Mouse (Mus musculus) embryo, embryonic 10 days (tissue): ENCODE measurements around the gene Cipc.

Experiments
- DNase-seq: peaks from one replicate; pipeline ENCODE4 v3.0.0-alpha.2; 2015; ENCODE audit warnings: low spot score

Cipc gene

GRCm38 (mm10) chr12:86946862-86947574, at the start of gene Cipc:
Gene Cipc (plus strand): TSS chr12:86947043.
- peak; percentile 100 for DNase-seq

- DNase-seq: no peak
Observed at GRCm38 (mm10) chr12:86897769-86898273, 49.0 kb upstream of the Cipc start.

- no peak for DNase-seq
Observed at GRCm38 (mm10) chr12:86898448-86898847, 48.4 kb upstream of the Cipc start.

GRCm38 (mm10) chr12:86899461-86900179, 47.2 kb upstream of the Cipc start:
- peak; percentile 63 for DNase-seq

GRCm38 (mm10) chr12:86903828-86904806, 42.7 kb upstream of the Cipc start:
- DNase-seq: no peak

DNA sequence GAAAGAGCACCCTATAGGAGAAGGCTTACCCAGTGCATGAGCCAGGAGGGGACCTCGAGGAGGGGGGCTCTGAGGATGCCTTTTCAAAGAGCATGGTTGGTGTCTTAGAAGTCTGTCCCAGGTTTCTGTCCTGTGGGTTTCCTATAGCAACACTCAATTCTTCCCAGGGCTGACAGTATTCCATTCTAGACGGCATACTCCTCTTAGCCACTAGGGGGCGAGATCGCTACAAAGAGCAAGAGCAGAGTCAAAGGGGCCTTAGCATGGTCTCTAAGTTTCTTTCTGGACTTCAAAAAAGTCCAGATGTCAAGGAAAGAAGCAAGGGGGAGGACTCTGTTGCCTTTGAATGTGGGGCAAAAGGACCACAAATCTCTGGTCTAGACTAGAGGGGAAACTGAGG, 41.6 kb upstream of the Cipc start:
- DNase-seq: peak; percentile 73

GRCm38 (mm10) chr12:86905876-86906275, 41.0 kb upstream of the Cipc start:
- no peak for DNase-seq

GRCm38 (mm10) chr12:86906395-86906794, 40.4 kb upstream of the Cipc start:
- peak; percentile 94 for DNase-seq

DNA sequence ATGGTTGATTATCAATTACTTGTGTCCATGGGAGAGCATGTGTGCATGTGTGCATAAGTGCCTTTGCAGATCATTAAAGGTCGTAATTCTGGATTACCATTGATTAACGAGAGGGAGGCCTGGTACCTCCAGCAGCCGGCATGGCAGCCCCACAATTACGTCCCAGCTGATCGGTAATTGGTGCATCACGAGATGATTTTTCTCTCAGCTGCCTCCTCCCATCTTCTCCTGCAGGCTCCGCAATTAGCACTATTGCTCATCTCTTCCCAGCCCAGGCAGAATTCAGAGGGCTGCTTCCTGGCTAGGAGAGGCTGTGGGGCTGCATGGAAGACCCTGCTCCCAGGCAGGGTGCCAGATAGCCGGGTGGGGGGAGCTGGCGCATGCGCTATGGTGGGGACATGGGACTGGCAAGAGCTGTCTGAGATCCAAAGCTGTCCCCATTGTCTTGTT, 35.3 kb upstream of the Cipc start:
- DNase-seq: no peak

DNA sequence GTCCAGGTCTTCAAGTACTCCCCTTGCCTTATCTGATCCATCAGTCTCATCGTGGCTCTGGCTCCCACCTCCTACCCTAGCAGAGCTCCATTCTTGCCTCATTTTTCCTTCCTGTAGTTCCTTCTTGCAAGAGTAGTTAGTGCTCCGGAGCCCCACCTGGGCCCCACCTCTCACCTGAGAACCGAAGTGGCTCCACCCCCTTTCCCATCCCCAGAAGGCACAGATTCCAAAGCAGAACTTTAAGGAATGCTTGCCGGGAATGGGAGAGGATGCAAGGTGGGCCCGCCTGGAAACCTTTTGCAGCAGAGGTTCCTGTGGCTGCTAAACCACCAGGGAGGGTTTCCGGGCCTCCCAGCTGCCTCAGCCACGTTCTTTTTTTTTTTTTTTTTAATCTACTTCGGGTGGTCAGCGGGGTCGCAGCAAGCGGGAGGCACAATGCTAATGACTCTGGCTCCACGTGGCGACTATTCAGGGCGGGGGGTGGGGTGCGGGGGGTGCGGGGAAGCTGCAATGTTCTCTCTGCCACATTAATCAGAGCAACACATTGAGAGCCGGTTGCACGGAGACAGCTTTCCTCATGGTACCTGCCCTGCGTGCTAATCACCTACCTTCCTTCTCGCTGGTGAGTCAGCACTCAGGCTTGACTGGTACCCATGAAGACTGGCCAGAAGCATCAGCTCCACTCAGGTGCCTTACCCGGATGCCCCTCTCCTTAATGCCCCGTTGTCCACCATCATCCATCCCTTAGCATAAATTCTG, 34.3 kb upstream of the Cipc start:
- DNase-seq: no peak

- DNase-seq: no peak
Observed at GRCm38 (mm10) chr12:86914351-86914750, 32.5 kb upstream of the Cipc start.

DNA sequence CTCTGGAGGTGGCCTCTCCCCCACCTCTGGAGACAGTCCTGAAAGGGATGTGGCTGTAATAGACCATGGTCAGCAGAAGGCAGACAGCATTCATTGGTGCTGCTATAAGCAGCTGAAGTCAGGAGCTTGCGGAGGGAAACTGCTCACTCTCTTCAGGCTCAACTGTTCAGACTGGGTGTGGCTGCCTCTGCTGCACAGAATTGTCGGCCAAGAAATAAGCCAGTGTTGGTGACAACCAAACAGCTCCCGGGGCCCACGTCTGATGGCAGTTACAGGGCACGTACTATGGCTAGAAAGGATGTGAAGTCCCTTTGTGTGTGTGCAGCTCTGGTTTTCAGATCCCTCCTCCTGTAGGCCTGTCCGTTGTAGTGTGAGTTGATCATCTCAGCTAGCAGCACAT, 32.1 kb upstream of the Cipc start:
- DNase-seq: no peak

DNA sequence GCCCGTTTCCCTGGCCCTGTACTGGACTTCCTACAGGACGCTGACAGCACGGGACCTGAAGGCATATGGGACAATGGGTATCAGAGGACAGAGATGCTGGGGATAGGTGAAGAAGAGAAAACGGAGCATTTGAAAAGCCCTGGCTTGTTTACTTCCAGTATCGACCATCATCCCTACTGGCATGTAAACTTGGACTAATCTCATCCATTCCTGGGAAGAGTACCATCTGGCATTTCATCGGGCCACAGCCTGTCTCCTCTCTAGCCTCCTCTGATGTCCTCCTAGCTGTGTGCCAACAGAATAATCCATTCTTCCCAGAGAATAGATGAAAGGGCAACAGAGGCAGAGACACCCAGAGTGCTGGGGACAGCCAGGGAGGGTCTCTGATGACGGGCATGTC, 31.2 kb upstream of the Cipc start:
- no peak for DNase-seq

DNA sequence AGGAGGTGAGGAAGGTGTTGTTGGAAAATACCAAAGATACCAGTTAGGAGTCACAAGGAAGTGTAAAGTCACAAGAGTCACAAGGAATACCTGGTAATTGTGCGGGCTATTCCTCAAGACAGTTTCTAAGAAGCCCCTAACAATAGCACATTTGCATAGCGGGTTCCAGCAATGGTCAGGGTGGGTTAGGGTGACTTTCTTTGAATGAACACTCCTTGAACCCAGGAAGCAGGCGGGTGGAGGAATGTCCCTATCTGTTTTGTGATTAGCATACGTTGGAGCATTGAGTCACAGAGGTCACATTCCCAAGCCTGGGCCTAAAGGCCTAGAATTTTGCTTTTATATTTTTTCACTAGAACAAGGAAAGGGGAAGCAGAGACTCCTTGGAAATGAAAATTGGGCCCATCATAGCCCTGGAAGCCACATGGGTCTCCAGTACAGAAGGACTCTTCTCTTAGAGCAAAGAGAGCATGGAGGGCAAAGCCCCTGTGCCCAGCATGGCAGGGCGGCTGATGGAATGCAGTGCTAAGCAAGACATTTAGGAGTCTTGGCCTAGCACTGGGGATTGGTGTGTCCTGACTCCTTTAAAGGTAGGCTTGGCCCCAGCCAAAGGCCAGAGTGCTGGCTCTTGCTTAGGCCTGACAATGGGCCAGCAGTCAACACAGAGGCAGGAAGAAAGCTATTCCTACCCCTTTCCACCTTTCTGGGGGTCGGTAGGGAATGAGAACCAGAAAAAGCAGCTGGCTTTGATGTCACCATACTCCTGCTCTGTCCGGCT, 29.9 kb upstream of the Cipc start:
- no peak for DNase-seq

DNA sequence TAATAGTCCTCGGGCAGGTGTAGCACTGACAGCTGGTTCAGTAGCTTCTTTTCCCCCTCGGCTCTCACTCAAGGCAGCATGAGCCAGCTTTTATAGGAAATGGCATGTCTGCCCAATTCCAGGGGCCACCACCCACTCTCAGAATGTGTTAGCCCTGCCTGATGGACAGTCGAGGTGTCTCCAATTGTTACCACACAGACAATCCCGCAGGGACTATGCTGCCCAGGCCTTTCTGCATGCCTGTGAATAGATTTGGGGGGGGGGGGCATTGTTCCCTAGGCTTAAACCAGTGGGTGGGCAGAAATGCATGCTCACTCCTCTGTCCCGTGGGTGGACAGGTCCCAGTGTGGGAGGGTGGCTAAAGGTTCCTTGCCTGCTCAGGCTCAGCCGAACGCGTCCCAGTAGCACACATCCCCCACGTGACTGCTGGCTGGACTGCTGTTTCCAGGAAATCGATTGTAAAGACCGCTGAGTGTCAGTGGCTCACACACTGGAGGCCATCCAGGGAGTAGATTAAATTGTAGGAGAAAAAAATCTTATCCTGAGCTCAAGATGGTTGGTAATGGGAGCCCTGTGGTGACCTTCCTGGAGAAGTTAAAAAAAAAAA, 28.4 kb upstream of the Cipc start:
- peak; percentile 51 for DNase-seq

DNA sequence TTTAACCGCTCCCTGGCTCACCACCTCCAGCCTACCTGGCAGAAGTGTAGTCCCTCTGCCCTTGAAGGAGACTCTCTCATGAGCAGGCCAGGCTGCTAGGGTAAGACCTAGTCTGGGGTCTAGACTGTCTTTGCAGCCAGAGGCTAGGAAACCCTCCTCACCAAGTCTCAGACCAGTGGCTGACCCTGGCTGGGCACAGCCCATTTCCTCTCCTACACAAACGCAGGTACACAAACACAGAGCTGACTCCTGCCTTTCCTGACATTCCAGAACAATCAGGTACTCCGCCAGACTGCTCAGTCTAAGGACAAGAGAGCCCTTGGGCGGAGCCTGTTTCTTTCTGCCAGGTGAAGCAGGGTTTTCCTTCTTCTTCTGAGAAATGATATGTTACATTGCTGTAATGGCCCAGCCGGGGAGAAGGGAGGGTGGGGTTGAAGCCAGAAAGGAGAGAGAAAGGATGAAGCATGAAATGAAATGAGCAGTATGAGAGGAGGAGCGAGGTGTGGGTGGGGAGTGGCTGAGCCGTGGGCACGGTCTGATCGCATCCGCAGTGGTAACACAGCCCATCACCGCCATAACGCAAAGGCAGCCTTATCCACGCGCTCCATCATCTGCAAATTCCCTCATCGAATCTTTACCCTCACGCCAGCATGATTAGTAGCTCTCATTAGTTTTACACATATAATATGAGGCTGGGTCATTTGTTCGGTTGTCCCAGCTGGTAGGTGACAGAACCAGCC, 27.7 kb upstream of the Cipc start:
- no peak for DNase-seq

GRCm38 (mm10) chr12:86923837-86924236, 23.0 kb upstream of the Cipc start:
- peak; percentile 91 for DNase-seq

DNA sequence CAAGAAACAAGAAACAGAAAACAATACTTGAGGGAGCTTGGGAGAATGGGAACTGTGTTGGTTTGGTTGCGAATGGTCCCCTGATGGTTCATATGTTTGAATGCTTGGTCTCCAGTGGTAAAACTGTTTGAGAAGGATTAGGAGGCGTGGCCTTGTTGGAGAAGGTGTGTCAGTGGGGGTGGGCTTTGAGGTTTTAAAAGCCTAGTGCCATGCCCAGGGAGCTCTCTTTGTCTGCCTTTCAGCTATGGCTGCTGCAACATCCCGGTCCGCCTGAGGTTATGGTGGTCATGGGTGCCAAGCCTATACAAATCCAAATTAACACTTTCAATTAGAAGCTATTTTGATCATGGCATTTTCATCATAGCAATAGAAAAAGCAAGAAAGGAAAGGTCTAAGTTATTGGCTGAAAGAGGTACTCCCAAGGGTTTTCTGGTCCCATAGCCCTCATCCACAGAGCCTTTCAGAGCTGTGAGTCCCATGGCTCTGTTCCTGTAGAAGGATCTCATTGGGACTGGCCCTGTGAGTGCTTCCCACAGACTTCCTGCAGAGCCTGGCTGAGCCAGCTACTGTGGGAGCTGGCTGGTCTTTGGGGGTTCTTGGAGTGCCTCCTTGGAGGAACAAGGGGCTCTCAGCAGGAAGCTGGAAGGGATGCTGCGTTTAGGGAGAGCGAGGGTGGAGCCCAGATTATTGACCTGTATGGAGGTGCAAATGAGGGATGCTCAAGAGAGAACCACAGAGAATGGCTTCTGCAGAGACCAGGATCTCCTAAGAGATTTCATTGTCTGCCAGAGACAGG, 15.7 kb upstream of the Cipc start:
- no peak for DNase-seq
